Mouse (Mus musculus) hindbrain, embryonic 15.5 days (tissue): ENCODE measurements around the gene Nagpa. TPM values are rescaled to one million over a fixed set of nuclear protein-coding genes. Genes with fewer than 3 reads are reported as not detected.

Experiments used
- ATAC-seq: fragments of 200-750 bp; cut with Nextera tagmentation; 2 replicates; pipeline ENCODE4 v1.8.0; 2017; ENCODE audit warnings: low read depth, moderate number of reproducible peaks, moderate TSS enrichment; ENCODE audit not compliant: low FRiP score
- H3K27ac ChIP-seq: fragments of 300-500 bp; sonication (generic); replicated peaks from 2 replicates; pipeline ENCODE4 v1.5.1; 2015; ENCODE audit warnings: mild to moderate bottlenecking, inconsistent platforms
- H3K27me3 ChIP-seq: fragments of 300-500 bp; sonication (generic); 2 replicates; pipeline ENCODE4 v1.6.1; 2015; ENCODE audit warnings: control low read depth, inconsistent platforms
- H3K36me3 ChIP-seq: fragments of 300-500 bp; sonication (generic); 2 replicates; pipeline ENCODE4 v1.6.1; 2015; ENCODE audit warnings: control low read depth, inconsistent platforms
- H3K4me1 ChIP-seq: fragments of 300-500 bp; sonication (generic); replicated peaks from 2 replicates; pipeline ENCODE4 v1.6.1; 2015; ENCODE audit warnings: control low read depth, inconsistent platforms
- H3K4me2 ChIP-seq: fragments of 300-500 bp; sonication (generic); 2 replicates; pipeline ENCODE4 v1.6.1; 2015; ENCODE audit warnings: moderate library complexity, mild to moderate bottlenecking, inconsistent platforms
- H3K4me3 ChIP-seq: fragments of 300-500 bp; sonication (generic); 2 replicates; pipeline ENCODE4 v1.5.1; 2015; ENCODE audit warnings: mild to moderate bottlenecking, inconsistent platforms
- H3K9ac ChIP-seq: fragments of 300-500 bp; sonication (generic); 2 replicates; pipeline ENCODE4 v1.6.1; 2015; ENCODE audit warnings: inconsistent platforms
- H3K9me3 ChIP-seq: fragments of 300-500 bp; sonication (generic); 2 replicates; pipeline ENCODE4 v1.6.1; 2016; ENCODE audit warnings: control low read depth, inconsistent platforms
- WGBS: fragments of 180-500 bp; shearing (Covaris S2); methylation state at CpG from one replicate; pipeline ENCODE4 v1.1.7; 2015; 5-methylcytosine and 5-hydroxymethylcytosine counted together
- polyA plus RNA-seq: library from polyadenylated mRNA; unstranded; fragments of >200 nt; fragmentation: Nextera tagmentation; extraction: Ambion mirVana; gene quantifications from 2 replicates; pipeline ENCODE4 v1.2.1, GENCODE M21; 2015

Gene Nagpa
- polyA plus RNA-seq, 1 experiment from 2014 or later, result 13.0 TPM

- Histone ChIP-seq H3K4me1 (no peaks in the 10 kb centered on the region), H3K36me3 (no peaks in the 10 kb centered on the region), H3K27ac (no peak overlapping the region), H3K4me2 (no peak overlapping the region), H3K9me3 (no peaks in the 10 kb centered on the region), H3K9ac (no peak overlapping the region), H3K4me3 (no peak overlapping the region), H3K27me3 (0 out of 2 replicates have a peak, but pooled peaks cover 4% of the 10 kb centered on the region)
- 51% methylated on average over 4 of the region's 4 CpGs for WGBS
- no peak for ATAC-seq
These were observed 17.6 kb upstream of the Nagpa start for GRCm38 (mm10) chr16:5221403-5221802.

DNA sequence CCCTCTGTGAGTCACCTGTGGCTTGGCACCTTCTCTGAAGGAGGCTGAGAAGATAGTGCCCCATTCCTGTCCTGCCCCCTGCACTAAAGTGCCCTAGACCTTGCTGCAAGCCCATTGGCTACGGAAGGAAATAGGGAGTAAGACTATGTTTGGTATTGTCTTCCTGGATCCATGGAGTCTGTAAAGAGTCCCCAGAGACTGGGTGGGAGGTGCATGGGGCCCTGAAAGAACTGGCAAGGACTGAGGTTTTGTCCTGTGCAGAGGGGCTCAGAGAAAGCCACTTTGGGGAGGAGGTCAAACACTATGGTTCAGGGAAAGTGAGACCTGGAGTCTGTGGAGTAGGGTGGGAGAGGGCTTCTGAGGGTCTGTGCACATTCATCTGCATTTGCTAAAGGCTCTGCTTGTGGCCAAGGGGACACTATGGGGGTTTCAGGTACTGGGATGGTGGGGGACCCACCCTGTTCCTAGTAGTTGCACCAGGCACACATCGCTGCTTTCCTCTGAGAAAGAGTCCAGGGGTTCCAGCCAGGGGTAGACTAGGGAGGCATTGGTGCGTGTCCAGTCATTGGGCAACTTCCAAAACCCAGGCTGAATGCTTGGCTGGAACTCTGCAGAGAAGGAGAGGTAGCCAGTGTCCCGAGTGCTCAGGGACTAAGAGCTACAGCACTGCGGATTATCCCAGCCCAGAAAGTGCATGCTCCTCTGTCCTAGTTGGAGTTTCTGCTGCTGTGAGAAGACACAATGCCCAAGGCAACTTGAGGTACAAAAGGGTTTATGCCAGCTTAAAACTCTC lies 13.7 kb upstream of the Nagpa start:
- no peaks in the 10 kb centered on the region for H3K9me3 ChIP-seq
- no peak overlapping the region for H3K9ac ChIP-seq
- 74% methylated on average over 5 of the region's 5 CpGs for WGBS
- H3K36me3 ChIP-seq, result no peaks in the 10 kb centered on the region
- H3K4me3 ChIP-seq, result no peak overlapping the region
- no peak overlapping the region for H3K27ac ChIP-seq
- no peaks in the 10 kb centered on the region for H3K4me1 ChIP-seq
- no peak overlapping the region for H3K4me2 ChIP-seq
- 0 out of 2 replicates have a peak, but pooled peaks cover 4% of the 10 kb centered on the region for H3K27me3 ChIP-seq
- ATAC-seq, result no peak

GRCm38 (mm10) chr16:5216686-5217085 lies 12.9 kb upstream of the Nagpa start:
- no peaks in the 10 kb centered on the region for H3K9me3 ChIP-seq
- H3K27me3 ChIP-seq, result no peaks in the 10 kb centered on the region
- no peak overlapping the region for H3K4me3 ChIP-seq
- no peak overlapping the region for H3K9ac ChIP-seq
- no peaks in the 10 kb centered on the region for H3K4me1 ChIP-seq
- 73% methylated on average over 6 of the region's 6 CpGs for WGBS
- no peaks in the 10 kb centered on the region for H3K36me3 ChIP-seq
- ATAC-seq, result no peak
- H3K4me2 ChIP-seq, result no peak overlapping the region
- no peak overlapping the region for H3K27ac ChIP-seq

- no peak overlapping the region for H3K4me2 ChIP-seq
- no peaks in the 10 kb centered on the region for H3K4me1 ChIP-seq
- WGBS, result 93% methylated on average over 2 of the region's 2 CpGs
- H3K9ac ChIP-seq, result no peak overlapping the region
- ATAC-seq, result no peak
- H3K9me3 ChIP-seq, result no peaks in the 10 kb centered on the region
- H3K36me3 ChIP-seq, result no peaks in the 10 kb centered on the region
- H3K27ac ChIP-seq, result no peak overlapping the region
- no peaks in the 10 kb centered on the region for H3K27me3 ChIP-seq
- no peak overlapping the region for H3K4me3 ChIP-seq
These were observed 10.3 kb upstream of the Nagpa start for GRCm38 (mm10) chr16:5214126-5214525.

GRCm38 (mm10) chr16:5212150-5212549 lies 8.3 kb upstream of the Nagpa start:
- H3K9ac ChIP-seq, result no peak overlapping the region
- H3K4me3 ChIP-seq, result no peak overlapping the region
- H3K4me1 ChIP-seq, result no peaks in the 10 kb centered on the region
- no peak for ATAC-seq
- WGBS, result 87% methylated on average over 3 of the region's 3 CpGs
- no peak overlapping the region for H3K4me2 ChIP-seq
- H3K27me3 ChIP-seq, result no peaks in the 10 kb centered on the region
- H3K27ac ChIP-seq, result no peak overlapping the region
- no peaks in the 10 kb centered on the region for H3K9me3 ChIP-seq
- H3K36me3 ChIP-seq, result no peaks in the 10 kb centered on the region

GRCm38 (mm10) chr16:5210365-5210764 lies 6.6 kb upstream of the Nagpa start:
- no peak for ATAC-seq
- Histone ChIP-seq H3K4me2 (no peak overlapping the region), H3K4me3 (no peak overlapping the region), H3K9me3 (no peaks in the 10 kb centered on the region), H3K27me3 (no peaks in the 10 kb centered on the region), H3K9ac (no peak overlapping the region), H3K36me3 (no peaks in the 10 kb centered on the region), H3K4me1 (no peaks in the 10 kb centered on the region), H3K27ac (no peak overlapping the region)
- 88% methylated on average over 2 of the region's 2 CpGs for WGBS

DNA sequence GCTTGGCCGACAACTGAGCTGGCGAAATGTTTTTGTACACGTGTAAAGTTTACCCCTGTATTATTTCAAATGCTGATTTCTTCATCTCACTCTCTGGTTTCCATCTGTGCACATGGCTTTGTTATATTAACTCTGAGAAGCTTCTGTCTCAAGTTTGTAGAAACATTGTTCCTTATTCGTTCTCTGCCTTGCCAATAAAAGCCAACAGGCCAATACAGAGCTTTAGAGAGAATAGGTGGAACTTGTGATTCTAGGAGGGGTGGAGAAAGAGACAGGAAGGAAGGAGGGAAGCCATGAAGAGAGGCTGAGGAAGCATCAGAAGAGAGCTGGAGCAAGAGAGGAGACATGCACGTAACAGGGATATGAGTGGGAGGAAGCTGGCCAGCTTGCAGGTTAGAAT lies 2.2 kb upstream of the Nagpa start:
- Histone ChIP-seq H3K4me3 (no peak overlapping the region), H3K27me3 (no peaks in the 10 kb centered on the region), H3K4me1 (peaks cover 16% of the 10 kb centered on the region), H3K9ac (no peak overlapping the region), H3K4me2 (no peak overlapping the region), H3K27ac (no peak overlapping the region), H3K36me3 (no peaks in the 10 kb centered on the region), H3K9me3 (no peaks in the 10 kb centered on the region)
- WGBS, result 78% methylated on average over 5 of the region's 5 CpGs
- ATAC-seq, result no peak

DNA sequence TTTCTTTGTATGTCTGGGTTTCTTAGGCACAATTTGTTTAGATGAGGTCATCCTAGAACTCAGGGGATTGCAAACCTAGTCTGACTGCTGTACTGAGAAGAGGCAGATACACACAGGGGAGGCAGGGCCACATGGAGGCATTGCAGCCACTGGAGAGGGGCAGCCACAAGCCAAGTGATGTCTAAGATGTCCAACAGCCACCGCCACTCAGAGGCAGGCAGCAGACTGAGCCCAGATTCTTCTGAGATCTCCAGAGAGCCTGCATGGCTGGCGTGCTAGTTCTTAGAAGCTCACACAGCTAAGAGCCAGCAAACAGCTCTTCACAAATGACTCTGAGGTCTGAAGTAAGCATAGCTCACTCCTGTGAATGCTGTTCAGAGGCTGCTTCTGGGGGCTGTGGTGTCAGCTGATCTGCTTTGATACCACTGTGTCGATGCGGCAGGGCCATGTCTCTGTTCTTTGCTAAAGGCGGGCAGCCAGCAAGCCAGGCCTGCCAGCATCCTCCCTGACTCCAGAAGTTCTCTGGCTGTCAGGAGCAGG lies 1.7 kb upstream of the Nagpa start:
- no peak overlapping the region for H3K9ac ChIP-seq
- H3K27me3 ChIP-seq, result no peaks in the 10 kb centered on the region
- no peaks in the 10 kb centered on the region for H3K36me3 ChIP-seq
- H3K9me3 ChIP-seq, result no peaks in the 10 kb centered on the region
- no peak overlapping the region for H3K4me2 ChIP-seq
- H3K4me1 ChIP-seq, result peaks cover 16% of the 10 kb centered on the region
- WGBS, result 94% methylated on average over 5 of the region's 5 CpGs
- H3K27ac ChIP-seq, result no peak overlapping the region
- no peak for ATAC-seq
- no peak overlapping the region for H3K4me3 ChIP-seq

DNA sequence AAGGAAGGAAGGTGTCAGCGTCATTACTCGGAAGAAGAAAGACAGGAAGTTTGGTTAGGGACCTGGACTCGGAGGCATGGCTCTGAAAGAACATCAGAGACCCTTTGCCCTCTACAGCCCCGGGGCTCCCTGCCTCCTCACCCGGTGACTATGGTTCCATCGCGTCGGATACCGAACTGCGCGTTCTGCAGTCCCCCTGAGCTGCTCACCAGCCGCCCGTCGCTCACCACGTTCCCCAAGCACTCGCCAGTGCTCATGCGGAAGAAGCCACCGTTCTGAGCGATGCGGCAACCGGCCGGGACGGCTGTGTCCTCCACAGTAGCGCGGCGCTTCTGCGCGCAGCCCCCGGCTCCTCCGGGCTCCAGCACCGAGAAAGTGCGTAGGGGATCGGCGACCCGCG lies 612 bp downstream of the Nagpa start:
- Histone ChIP-seq H3K36me3 (no peaks in the 10 kb centered on the region), H3K4me2 (peak overlapping the region; percentile 97), H3K27me3 (no peaks in the 10 kb centered on the region), H3K4me1 (peaks cover 16% of the 10 kb centered on the region), H3K9me3 (no peaks in the 10 kb centered on the region), H3K27ac (no peak overlapping the region), H3K9ac (peak overlapping the region; percentile 62), H3K4me3 (peak overlapping the region; percentile 86)
- ATAC-seq, result peak; percentile 16
- WGBS, result 1% methylated on average over 36 of the region's 36 CpGs

DNA sequence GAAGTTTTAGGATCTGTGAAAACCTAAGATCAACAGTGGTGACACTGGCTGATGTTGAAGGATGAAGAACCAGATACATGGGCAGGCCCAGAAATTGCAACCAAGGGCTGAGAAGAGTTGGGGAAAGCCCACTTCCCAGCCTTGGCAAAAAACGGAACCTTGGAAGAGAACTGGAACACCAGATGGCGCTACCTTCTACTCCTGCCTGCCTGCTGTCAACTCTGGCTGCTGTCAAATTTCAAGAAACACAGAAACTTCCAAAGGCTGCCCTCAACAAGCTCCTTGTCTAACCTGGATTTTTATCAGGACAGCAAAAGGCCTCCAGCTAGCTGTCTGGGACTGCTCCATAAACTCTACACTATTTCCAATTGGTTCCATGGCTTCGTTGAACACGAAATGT lies 1.1 kb downstream of the Nagpa start:
- Histone ChIP-seq H3K36me3 (no peaks in the 10 kb centered on the region), H3K4me2 (peak overlapping the region; percentile 97), H3K27ac (no peak overlapping the region), H3K4me1 (peaks cover 16% of the 10 kb centered on the region), H3K9ac (no peak overlapping the region), H3K4me3 (peak overlapping the region; percentile 86), H3K9me3 (no peaks in the 10 kb centered on the region), H3K27me3 (no peaks in the 10 kb centered on the region)
- no peak for ATAC-seq
- WGBS, result 14% methylated on average over 4 of the region's 4 CpGs

DNA sequence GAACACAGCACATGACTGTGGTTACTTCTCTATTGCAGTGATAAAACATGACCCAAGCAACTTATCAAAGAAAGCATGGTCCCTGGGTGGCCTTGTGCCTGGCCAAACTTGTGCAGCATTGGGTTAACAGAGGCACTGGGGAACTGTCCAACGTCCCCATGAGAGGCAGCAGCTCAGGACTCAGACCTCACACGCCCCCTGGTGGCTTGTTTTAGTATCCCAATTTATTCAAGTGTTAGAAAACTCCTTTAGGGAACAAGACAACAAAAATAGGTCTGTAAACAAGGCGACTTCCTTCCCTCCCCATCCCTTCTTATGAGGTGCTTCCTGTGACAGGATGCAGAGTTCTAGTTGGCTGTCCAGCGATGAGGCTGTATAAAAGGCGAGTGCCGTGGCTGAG lies 8.7 kb downstream of the Nagpa start:
- Histone ChIP-seq H3K9ac (no peak overlapping the region), H3K36me3 (no peaks in the 10 kb centered on the region), H3K9me3 (no peaks in the 10 kb centered on the region), H3K4me1 (no peaks in the 10 kb centered on the region), H3K4me3 (no peak overlapping the region), H3K4me2 (no peak overlapping the region), H3K27ac (no peak overlapping the region), H3K27me3 (no peaks in the 10 kb centered on the region)
- no peak for ATAC-seq
- 32% methylated on average over 6 of the region's 6 CpGs for WGBS

DNA sequence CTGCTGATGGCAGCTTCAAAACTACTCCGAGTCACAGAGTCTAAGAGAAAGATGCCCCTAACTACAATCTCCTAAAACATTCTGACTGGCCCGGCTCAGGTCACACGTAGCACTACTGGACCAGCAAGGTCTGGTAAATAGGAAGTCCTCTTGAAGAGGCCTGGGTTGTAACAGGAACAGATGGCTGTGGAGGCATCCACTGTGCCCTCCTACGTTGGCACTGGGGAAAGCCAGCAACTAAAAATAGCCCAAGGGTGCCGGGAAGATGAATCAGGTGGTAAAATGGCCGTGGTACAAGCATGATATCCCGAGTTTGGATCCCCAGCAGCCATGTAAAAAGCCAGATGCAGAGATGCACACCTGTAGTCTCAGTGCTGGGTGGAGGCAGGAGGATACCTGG lies 17.6 kb downstream of the Nagpa start:
- WGBS, result 76% methylated on average over 7 of the region's 7 CpGs
- ATAC-seq, result no peak
- no peak overlapping the region for H3K4me2 ChIP-seq

More for the DNA sequence above, 17.6 kb downstream of the Nagpa start:
- Histone ChIP-seq H3K4me1 (0 out of 2 replicates have a peak, but pooled peaks cover 2% of the 10 kb centered on the region), H3K9ac (no peak overlapping the region), H3K27me3 (no peaks in the 10 kb centered on the region), H3K36me3 (no peaks in the 10 kb centered on the region), H3K4me3 (no peak overlapping the region), H3K9me3 (no peaks in the 10 kb centered on the region), H3K27ac (no peak overlapping the region)
